Mouse (Mus musculus) liver, adult 2 months (tissue): ENCODE results near the gene Il13.

Source experiments
- CTCF ChIP-seq: fragments of 200-500 bp; IDR thresholded peaks from 2 replicates; pipeline ENCODE4 v1.5.1; 2011; ENCODE audit warnings: low read depth, low read length, control low read depth
- POLR2A ChIP-seq: fragments of 200-500 bp; IDR thresholded peaks from 2 replicates; pipeline ENCODE4 v1.6.1; 2011; ENCODE audit warnings: low read length, control low read depth; ENCODE audit not compliant: insufficient read depth; ENCODE audit errors: extremely low read depth

- TF ChIP-seq CTCF (no peak), POLR2A (no peak)
Observed at GRCm38 (mm10) chr11:53588279-53588678, 46.2 kb downstream of the Il13 start.
